Mouse (Mus musculus) lung, postnatal 0 days (tissue): ENCODE results near the gene Krtap4-1. TPM values are rescaled to one million over a fixed set of nuclear protein-coding genes. Genes with fewer than 3 reads are reported as not detected.
"Not testable (repeated sequence)": the region's sequence is repeated elsewhere in the genome, so short reads cannot be mapped to it uniquely, and the experiment has no call there.

Source experiments
- ATAC-seq: fragments of 200-750 bp; cut with Nextera tagmentation; 2 replicates; pipeline ENCODE4 v1.8.0; 2017; ENCODE audit warnings: moderate library complexity
- DNase-seq: peaks from one replicate; pipeline ENCODE4 v3.0.0-alpha.2; 2016; ENCODE audit warnings: low spot score
- H3K27ac ChIP-seq: fragments of 300-500 bp; sonication (generic); 2 replicates; pipeline ENCODE4 v1.5.1; 2014; ENCODE audit warnings: antibody characterized with exemption, mild to moderate bottlenecking, low read length, mixed read lengths
- H3K27me3 ChIP-seq: fragments of 300-500 bp; sonication (generic); replicated peaks from 2 replicates; pipeline ENCODE4 v1.6.1; 2014; ENCODE audit warnings: low read length, mixed read lengths; ENCODE audit not compliant: insufficient read depth
- H3K36me3 ChIP-seq: fragments of 300-500 bp; sonication (generic); 2 replicates; pipeline ENCODE4 v1.6.1; 2014; ENCODE audit warnings: low read length, mixed read lengths; ENCODE audit not compliant: insufficient read depth
- H3K4me1 ChIP-seq: fragments of 300-500 bp; sonication (generic); 2 replicates; pipeline ENCODE4 v1.6.1; 2014; ENCODE audit warnings: antibody characterized with exemption, low read depth, low read length, mixed read lengths; ENCODE audit not compliant: insufficient read depth
- H3K4me2 ChIP-seq: fragments of 300-500 bp; sonication (generic); replicated peaks from 2 replicates; pipeline ENCODE4 v1.6.1; 2014; ENCODE audit warnings: low read depth, mild to moderate bottlenecking, low read length, moderate library complexity, mixed read lengths
- H3K4me3 ChIP-seq: fragments of 300-500 bp; sonication (generic); 2 replicates; pipeline ENCODE4 v1.5.1; 2014; ENCODE audit warnings: low read depth, low read length
- H3K9ac ChIP-seq: fragments of 300-500 bp; sonication (generic); replicated peaks from 2 replicates; pipeline ENCODE4 v1.6.1; 2014; ENCODE audit warnings: low read depth, mild to moderate bottlenecking
- H3K9me3 ChIP-seq: fragments of 300-500 bp; sonication (generic); 2 replicates; pipeline ENCODE4 v1.6.1; 2016; ENCODE audit warnings: low read length, mixed read lengths
- CTCF ChIP-seq: IDR thresholded peaks from 2 replicates; pipeline ENCODE4 v1.5.1; 2016; ENCODE audit warnings: antibody characterized with exemption, mild to moderate bottlenecking
- EP300 ChIP-seq: IDR thresholded peaks from 2 replicates; pipeline ENCODE4 v1.6.1; 2016; ENCODE audit warnings: antibody characterized with exemption, mild to moderate bottlenecking, control low read depth
- WGBS: fragments of 180-500 bp; shearing (Covaris S2); extraction: QIAGEN DNeasy Blood & Tissue Kit; methylation state at CpG from one replicate; pipeline ENCODE4 v1.1.7; 2014; 5-methylcytosine and 5-hydroxymethylcytosine counted together
- polyA plus RNA-seq: library from polyadenylated mRNA; unstranded; fragments of >200 nt; fragmentation: Nextera tagmentation; extraction: Ambion mirVana; gene quantifications from 2 replicates; pipeline ENCODE4 v1.2.1, GENCODE M21; 2015

Gene Krtap4-1
- polyA plus RNA-seq, 1 experiment from 2014 or later = not detected

DNA sequence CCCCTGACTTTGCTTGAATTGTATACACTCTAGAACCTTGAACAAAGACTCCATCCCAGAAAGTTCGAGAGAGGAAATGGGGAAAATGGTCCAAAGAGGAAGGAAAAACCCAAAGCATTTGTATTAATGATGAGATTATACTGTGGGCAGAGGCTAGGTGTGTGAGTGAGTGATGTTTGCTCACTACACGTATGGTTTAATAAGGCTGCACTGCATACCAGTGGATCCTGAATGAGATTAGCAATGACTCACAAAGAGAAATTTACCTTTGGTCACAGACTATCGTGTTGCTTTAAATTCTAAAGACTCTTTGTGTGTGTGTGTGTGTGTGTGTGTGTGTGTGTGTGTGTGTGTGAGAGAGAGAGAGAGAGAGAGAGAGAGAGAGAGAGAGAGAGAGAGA, 2.9 kb upstream of the Krtap4-1 start:
- no peaks in the 10 kb centered on the region for H3K36me3 ChIP-seq
- no peak overlapping the region for H3K27ac ChIP-seq
- no peaks in the 10 kb centered on the region for H3K27me3 ChIP-seq
- H3K4me3 ChIP-seq = no peak overlapping the region
- H3K9me3 ChIP-seq = no peaks in the 10 kb centered on the region
- TF ChIP-seq EP300 (no peak), CTCF (no peak)
- 38% methylated on average over 3 of the region's 3 CpGs for WGBS
- H3K4me2 ChIP-seq = no peak overlapping the region
- H3K4me1 ChIP-seq = no peaks in the 10 kb centered on the region
- ATAC-seq (no peak), DNase-seq (no peak)
- no peak overlapping the region for H3K9ac ChIP-seq

- H3K9me3 ChIP-seq = no peaks in the 10 kb centered on the region
- H3K36me3 ChIP-seq = no peaks in the 10 kb centered on the region
- TF ChIP-seq EP300 = no peak
- no peak for TF ChIP-seq CTCF
- no peak within 1 kb of the TSS for H3K27ac ChIP-seq
- no peaks in the 10 kb centered on the region for H3K27me3 ChIP-seq
- H3K4me2 ChIP-seq = no peak within 1 kb of the TSS
- H3K4me1 ChIP-seq = no peaks in the 10 kb centered on the region
- no peak within 1 kb of the TSS for H3K4me3 ChIP-seq
- no peak within 1 kb of the TSS for H3K9ac ChIP-seq
- whole genome bisulfite sequencing = 73% methylated on average over 2 of the region's 2 CpGs
- ATAC-seq (no peak), DNase-seq (no peak)
Observed at GRCm38 (mm10) chr11:99620335-99620734, 7.7 kb downstream of the Krtap4-1 start, which contains the start of gene Gm11562. Gene Gm11562, minus strand, starts transcription at chr11:99620435.

- ATAC-seq = no peak
- Histone ChIP-seq H3K27ac (no peak within 1 kb of the TSS), H3K36me3 (no peaks in the 10 kb centered on the region), H3K4me3 (no peak within 1 kb of the TSS), H3K9ac (no peak within 1 kb of the TSS), H3K27me3 (no peaks in the 10 kb centered on the region), H3K4me1 (no peaks in the 10 kb centered on the region), H3K9me3 (no peaks in the 10 kb centered on the region), H3K4me2 (no peak within 1 kb of the TSS)
- DNase-seq = no peak
- WGBS = 52% methylated on average over 3 of the region's 3 CpGs
- TF ChIP-seq EP300 = no peak
- no peak for TF ChIP-seq CTCF
Observed at GRCm38 (mm10) chr11:99614796-99615363, 13.2 kb downstream of the Krtap4-1 start, which contains the start of gene Krtap2-4. Gene Krtap2-4, minus strand, starts transcription at chr11:99614846.

- not testable (repeated sequence) for H3K27ac ChIP-seq, H3K4me2 ChIP-seq, H3K9ac ChIP-seq, H3K9me3 ChIP-seq, H3K4me1 ChIP-seq, ATAC-seq, DNase-seq, H3K27me3 ChIP-seq, H3K36me3 ChIP-seq, H3K4me3 ChIP-seq
- 55% methylated on average over 1 of the region's 2 CpGs for WGBS
Observed at GRCm38 (mm10) chr11:99610089-99610488, 17.9 kb downstream of the Krtap4-1 start, which contains the start of gene Gm11937. Gene Gm11937, minus strand, starts transcription at chr11:99610189.

GRCm38 (mm10) chr11:99609126-99609525, 18.9 kb downstream of the Krtap4-1 start:
- whole genome bisulfite sequencing = 70% methylated on average over 1 of the region's 1 CpGs
- no peaks in the 10 kb centered on the region for H3K4me1 ChIP-seq
- no peak overlapping the region for H3K9ac ChIP-seq

DNA sequence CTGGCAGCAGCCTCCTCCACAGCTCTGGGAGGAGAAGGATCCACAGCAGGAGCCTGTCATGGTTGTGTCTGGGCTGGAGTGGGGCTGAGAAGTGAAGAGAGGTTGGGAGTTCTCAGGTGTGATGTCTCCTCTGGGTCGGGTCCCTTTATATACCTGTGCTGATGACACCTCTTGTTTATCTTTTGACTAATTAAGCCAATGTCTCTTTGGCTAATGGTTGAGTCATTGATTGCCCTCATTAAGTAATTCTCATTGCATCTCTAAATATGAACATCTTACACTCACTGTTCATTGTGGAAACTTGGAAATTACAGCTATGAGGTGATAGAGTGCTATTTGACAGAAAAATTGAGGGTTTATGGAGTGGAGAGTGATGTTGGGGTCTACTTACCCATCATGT, 24.8 kb downstream of the Krtap4-1 start, which contains the start of gene Gm11938:
Gene Gm11938, minus strand, starts transcription at position 101 of the 400 bp plus-strand sequence.
- ATAC-seq, H3K9ac ChIP-seq, H3K36me3 ChIP-seq, H3K9me3 ChIP-seq, H3K4me1 ChIP-seq, H3K27me3 ChIP-seq, H3K4me3 ChIP-seq, DNase-seq, H3K27ac ChIP-seq, H3K4me2 ChIP-seq: not testable (repeated sequence)
- WGBS = 48% methylated on average over 1 of the region's 1 CpGs

More at GRCm38 (mm10) chr11:99609126-99609525, 18.9 kb downstream of the Krtap4-1 start:
- H3K4me3 ChIP-seq = no peak overlapping the region
- H3K4me2 ChIP-seq = no peak overlapping the region
- H3K27ac ChIP-seq = no peak overlapping the region
- H3K36me3 ChIP-seq = no peaks in the 10 kb centered on the region
- TF ChIP-seq EP300 = no peak
- TF ChIP-seq CTCF = no peak
- DNase-seq (no peak), ATAC-seq (no peak)
- H3K9me3 ChIP-seq = no peaks in the 10 kb centered on the region
- no peaks in the 10 kb centered on the region for H3K27me3 ChIP-seq

DNA sequence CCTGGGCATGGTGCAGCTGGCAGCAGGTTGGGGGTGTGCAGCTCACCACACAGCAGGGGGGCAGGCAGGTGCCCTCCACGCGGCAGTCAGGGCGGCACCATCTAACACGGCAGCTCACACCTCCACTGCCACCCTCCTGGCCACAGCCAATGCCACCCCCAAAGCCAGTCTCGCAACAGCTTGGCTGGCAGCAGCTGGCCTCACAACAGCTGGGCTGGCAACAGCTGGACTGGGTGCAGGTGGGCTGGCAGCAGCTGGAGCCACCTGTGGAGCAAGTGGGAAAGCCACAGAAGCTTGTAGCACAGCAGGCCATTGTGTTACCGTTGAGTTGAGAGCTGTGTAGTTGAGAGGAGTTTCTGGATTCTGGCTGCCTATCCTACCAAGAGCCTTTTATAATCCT, 30.3 kb downstream of the Krtap4-1 start, which contains the start of gene Krtap9-3:
Gene Krtap9-3, minus strand, starts transcription at position 364 of the 400 bp plus-strand sequence.
- not testable (repeated sequence) for H3K27ac ChIP-seq, H3K27me3 ChIP-seq, DNase-seq, H3K9me3 ChIP-seq, H3K9ac ChIP-seq, ATAC-seq, H3K4me1 ChIP-seq, H3K4me3 ChIP-seq, H3K36me3 ChIP-seq, H3K4me2 ChIP-seq
- 64% methylated on average over 6 of the region's 6 CpGs for WGBS
